Comparison of ENCODE assay signal across 28 mouse cellular contexts in the genomic region with DNA sequence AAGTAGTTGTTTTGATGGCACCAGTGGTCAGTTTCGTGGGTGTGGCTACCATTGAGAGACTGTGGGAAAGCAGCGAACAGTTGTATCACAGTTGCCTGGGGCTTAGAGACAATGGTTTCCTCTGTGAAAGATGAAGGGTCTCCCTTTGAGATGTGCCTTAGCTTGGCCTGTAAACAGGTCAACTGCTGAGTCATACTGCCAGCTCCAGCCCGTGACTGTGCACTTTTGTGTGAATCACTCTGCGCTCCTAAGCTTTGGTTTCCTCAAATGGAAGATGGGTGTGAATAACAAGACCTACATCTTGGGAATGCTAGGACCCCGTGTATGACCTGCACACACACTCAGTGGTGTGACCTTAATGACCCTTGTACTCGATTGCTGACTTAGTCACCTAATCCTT.
DNase-seq lines count a peak whose midpoint lies in the region; ATAC-seq and TF ChIP-seq lines count a peak whose summit lies in the region.
"Had no signal": no experiment of that assay in that cellular context is flagged by ENCODE, and none has a peak within 500 bp of the region (broad histone marks: within the 10 kb centered on the region; RNA-seq: fewer than 3 reads in every experiment).

No protein-coding gene starts in this region.

- H3K4me2 ChIP-seq in CH12.LX (ENCODE audit: insufficient read depth, low read depth, poor library complexity, severe bottlenecking) = no peak overlapping the region
- no peak overlapping the region for H3K4me2 ChIP-seq in forebrain, embryonic 11.5 days (ENCODE audit: low read depth, low read length, severe bottlenecking)
- H3K4me2 ChIP-seq: embryonic facial prominence, embryonic 13.5 days; forebrain, embryonic 13.5 days; heart, embryonic 11.5 days; hindbrain, embryonic 12.5 days; hindbrain, embryonic 15.5 days; intestine, embryonic 15.5 days had no signal

- no peak overlapping the region for H3K27ac ChIP-seq in CH12.LX (ENCODE audit: insufficient read depth, low read depth)
- no peak overlapping the region for H3K27ac ChIP-seq in forebrain, embryonic 11.5 days (ENCODE audit: low read depth, low read length)
- H3K27ac ChIP-seq: embryonic facial prominence, embryonic 10.5 days; embryonic facial prominence, embryonic 13.5 days; forebrain, embryonic 13.5 days; hindbrain, embryonic 12.5 days; hindbrain, embryonic 15.5 days; intestine, embryonic 15.5 days had no signal

- H3K4me3 ChIP-seq in CH12.LX (replicated peaks in 1 of 3; ENCODE audit: low read depth in 2 of 3, low read length in 2 of 3, poor library complexity in 1 of 3) = no peak overlapping the region
- H3K4me3 ChIP-seq in forebrain, embryonic 11.5 days (ENCODE audit: low read depth, low read length) = no peak overlapping the region
- H3K4me3 ChIP-seq: embryonic facial prominence, embryonic 10.5 days; embryonic facial prominence, embryonic 13.5 days; erythroblast, embryonic 14.5 days; forebrain, embryonic 13.5 days; hindbrain, embryonic 12.5 days; hindbrain, embryonic 15.5 days; intestine, embryonic 15.5 days had no signal

- in situ Hi-C loops in CH12.LX (cut with MboI; ENCODE audit: low pct_ligation_motif_present, low pct_unique_long_range_greater_than_20kb, low sequenced_read_pairs) = no loop called here

- no peaks in the 10 kb centered on the region for H3K79me2 ChIP-seq in CH12.LX (replicated peaks; ENCODE audit: control insufficient read depth, extremely low read depth, insufficient read depth, poor library complexity, severe bottlenecking)

- dilution Hi-C loops in CH12.LX (cut with MboI; ENCODE audit: extremely low pct_ligation_motif_present, extremely low pct_unique_long_range_greater_than_20kb, low sequenced_read_pairs) = no loop called here

- TF ChIP-seq CTCF in CH12.LX (conservative IDR thresholded peaks at IDR 0.05 in 1 of 2, IDR thresholded peaks at IDR 0.05 in 1 of 2; ENCODE audit: low read depth in 2 of 2, low read length in 2 of 2) = no peak

- TF ChIP-seq RAD21 in CH12.LX (IDR thresholded peaks at IDR 0.05; ENCODE audit: low read depth, low read length) = no peak

- no peaks in the 10 kb centered on the region for H3K36me3 ChIP-seq in CH12.LX (replicated peaks in 1 of 2; ENCODE audit: control insufficient read depth in 1 of 2, insufficient read depth in 1 of 2, low read length in 1 of 2)
- no peaks in the 10 kb centered on the region for H3K36me3 ChIP-seq in forebrain, embryonic 11.5 days (ENCODE audit: control insufficient read depth, insufficient read depth, low read length)
- H3K36me3 ChIP-seq: embryonic facial prominence, embryonic 10.5 days; embryonic facial prominence, embryonic 13.5 days; hindbrain, embryonic 12.5 days; hindbrain, embryonic 15.5 days; intestine, embryonic 15.5 days had no signal

- no peak for ATAC-seq in forebrain, embryonic 11.5 days (replicated peaks; ENCODE audit: low FRiP score)
- ATAC-seq in granulocyte monocyte progenitor cell, adult 5-6 weeks (replicated peaks; ENCODE audit: poor library complexity, severe bottlenecking) = no peak
- ATAC-seq: forebrain, embryonic 13.5 days; forebrain, embryonic 16.5 days; intestine, embryonic 15.5 days had no signal

- H3K27me3 ChIP-seq in CH12.LX (replicated peaks) = no peaks in the 10 kb centered on the region
- H3K27me3 ChIP-seq in forebrain, embryonic 11.5 days (ENCODE audit: control insufficient read depth, insufficient read depth, low read length) = no peaks in the 10 kb centered on the region
- H3K27me3 ChIP-seq: embryonic facial prominence, embryonic 13.5 days; forebrain, embryonic 13.5 days; hindbrain, embryonic 12.5 days; hindbrain, embryonic 15.5 days; intestine, embryonic 15.5 days had no signal

- no peak overlapping the region for H3K9ac ChIP-seq in CH12.LX (ENCODE audit: insufficient read depth, low read depth)
- no peak overlapping the region for H3K9ac ChIP-seq in forebrain, embryonic 11.5 days (ENCODE audit: low read length)
- H3K9ac ChIP-seq: embryonic facial prominence, embryonic 13.5 days; forebrain, embryonic 13.5 days; hindbrain, embryonic 12.5 days; hindbrain, embryonic 15.5 days; intestine, embryonic 15.5 days had no signal

- 78% methylated on average over 6 of the region's 6 CpGs for WGBS in forebrain, embryonic 11.5 days

- TF ChIP-seq EP300 in CH12.LX (IDR thresholded peaks at IDR 0.05; ENCODE audit: low read length) = no peak

- H3K9me3 ChIP-seq in CH12.LX (replicated peaks; ENCODE audit: low read length) = no peaks in the 10 kb centered on the region
- H3K9me3 ChIP-seq in forebrain, embryonic 11.5 days (ENCODE audit: control insufficient read depth, low read length) = no peaks in the 10 kb centered on the region
- H3K9me3 ChIP-seq: embryonic facial prominence, embryonic 10.5 days; embryonic facial prominence, embryonic 13.5 days; forebrain, embryonic 13.5 days; hindbrain, embryonic 12.5 days; hindbrain, embryonic 15.5 days; intestine, embryonic 15.5 days had no signal

- peaks cover 3 to 4% of the 10 kb centered on the region in 2 experiments for H3K4me1 ChIP-seq in CH12.LX (ENCODE audit: control insufficient read depth in 1 of 2, insufficient read depth in 2 of 2)
- no peaks in the 10 kb centered on the region for H3K4me1 ChIP-seq in forebrain, embryonic 11.5 days (replicated peaks; ENCODE audit: control insufficient read depth, insufficient read depth, low read length)
- H3K4me1 ChIP-seq: embryonic facial prominence, embryonic 13.5 days; intestine, embryonic 15.5 days had no signal

- no peak for TF ChIP-seq POLR2A in CH12.LX (IDR thresholded peaks at IDR 0.05; ENCODE audit: low read depth, low read length)

- DNase-seq in CH12.LX (ENCODE audit: extremely low read depth) = no peak
- peak; percentile 11 for DNase-seq in ES-CJ7 (ENCODE audit: low read depth, low spot score)
- peak; percentile 22 for DNase-seq in Muller cell, postnatal 12 days (ENCODE audit: inconsistent ontology term)
- peak; percentile 33 for DNase-seq in ZHBTc4 (ENCODE audit: low read depth, low spot score)
- DNase-seq in forebrain, embryonic 11.5 days (ENCODE audit: low spot score) = no peak
- no peak for DNase-seq in layer of hippocampus, adult 18-20 months (ENCODE audit: low spot score in 2 of 2)
- no peak for DNase-seq in urinary bladder, postnatal 14 days (ENCODE audit: low spot score)
- DNase-seq: adrenal gland, postnatal 10 days; adrenal gland, postnatal 36 days; B cell, adult 2 months; cerebellum, adult 18-20 months; cerebellum, adult 9-11 months; cerebellum, postnatal 25 days; gastrocnemius, postnatal 10 days; gastrocnemius, postnatal 36 days; heart, adult 11 months; kidney, adult 11 months; kidney, adult 8-10 months had no signal

TF ChIP-seq in CH12.LX, 34 proteins besides CTCF, POLR2A, EP300 and RAD21:
- TF ChIP-seq HCFC1 (IDR thresholded peaks at IDR 0.05; ENCODE audit: low read depth, low read length) (no peak), MAFK (IDR thresholded peaks at IDR 0.05; ENCODE audit: insufficient replicate concordance, low read length) (0 out of 2 replicates have a peak, but pooled peaks have one; percentile 8)

Comparison
In these comparisons a context has a peak if more than half of its experiments do, and no peak if none do; other contexts are left out.
1. DNase-seq: peak in ES-CJ7 (single experiment), Muller cell, postnatal 12 days (single experiment) and ZHBTc4 (single experiment); none in CH12.LX (single experiment), forebrain, embryonic 11.5 days (single experiment), layer of hippocampus, adult 18-20 months (0 of 2) and urinary bladder, postnatal 14 days (single experiment).